Mouse (Mus musculus): ENCODE measurements around the gene Trank1. TPM values are rescaled to one million over a fixed set of nuclear protein-coding genes. Genes with fewer than 3 reads are reported as not detected.

Trank1 gene
- polyA plus RNA-seq, 1 experiment = not detected

DNA sequence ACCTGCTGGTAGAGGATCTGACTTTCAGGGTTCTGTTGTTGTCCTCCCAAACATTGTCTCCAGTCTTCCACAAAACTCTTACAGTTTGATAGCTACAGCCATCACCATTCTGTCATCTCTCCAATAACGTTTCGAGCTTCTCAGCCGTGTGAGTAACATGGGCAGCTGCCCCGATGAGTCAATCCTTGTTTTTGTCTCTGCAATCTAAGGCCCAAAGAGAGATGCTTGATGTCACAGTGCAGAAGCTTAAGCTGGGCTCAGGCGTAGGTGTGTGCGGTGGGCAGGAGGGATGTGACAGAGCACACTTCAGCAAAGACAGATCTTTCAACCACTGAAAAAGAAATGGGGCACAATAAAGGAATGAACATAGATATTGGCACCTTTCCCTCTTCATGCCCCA is 7.5 kb upstream of the Trank1 start:
- Histone ChIP-seq H3K27me3 (ENCODE audit: control insufficient read depth, insufficient read depth, insufficient read length) (no peaks in the 10 kb centered on the region), H3K79me3 (ENCODE audit: low read depth) (no peaks in the 10 kb centered on the region), H3K4me3 (ENCODE audit: insufficient read depth, poor library complexity, severe bottlenecking) (no peak overlapping the region), H3K79me2 (ENCODE audit: control insufficient read depth, insufficient read depth) (no peaks in the 10 kb centered on the region), H3K36me3 (ENCODE audit: control insufficient read depth, insufficient read depth) (no peaks in the 10 kb centered on the region), H3ac (ENCODE audit: control insufficient read depth, insufficient read length, low read depth) (no peak overlapping the region)
- TF ChIP-seq MAX (IDR thresholded peaks at IDR 0.05) (no peak), CEBPB (IDR thresholded peaks at IDR 0.05; ENCODE audit: low read depth) (no peak), MYOG (IDR thresholded peaks at IDR 0.05; ENCODE audit: control insufficient read depth, extremely low read depth, insufficient read length) (no peak), MYOD1 (IDR thresholded peaks at IDR 0.05; ENCODE audit: control insufficient read depth, insufficient read length, low read depth) (peak; percentile 52)

DNA sequence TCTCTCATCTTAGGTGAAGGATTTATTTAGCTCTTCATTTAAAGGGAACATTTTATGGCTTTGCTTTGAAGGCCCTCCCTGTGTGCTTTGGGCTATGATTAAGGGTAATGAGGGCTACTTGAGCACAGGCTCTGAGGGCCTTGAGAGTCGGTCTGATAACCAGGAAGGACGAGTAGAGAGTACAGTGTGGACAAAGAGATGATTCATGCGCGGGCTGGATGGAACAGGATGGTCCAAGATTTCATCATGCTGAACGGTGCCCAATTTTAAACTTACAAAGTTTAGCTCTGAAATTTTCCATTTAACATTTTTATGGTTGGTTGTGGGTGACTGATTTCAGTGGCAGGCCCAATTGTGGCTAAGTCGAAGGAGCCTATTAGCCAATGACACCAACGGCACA is 5.4 kb upstream of the Trank1 start:
- no peaks in the 10 kb centered on the region for H3K79me2 ChIP-seq (ENCODE audit: control insufficient read depth, insufficient read depth)
- H3K4me3 ChIP-seq (ENCODE audit: insufficient read depth, poor library complexity, severe bottlenecking) = no peak overlapping the region
- no peak overlapping the region for H3ac ChIP-seq (ENCODE audit: control insufficient read depth, insufficient read length, low read depth)
- H3K79me3 ChIP-seq (ENCODE audit: low read depth) = no peaks in the 10 kb centered on the region
- peaks cover 2% of the 10 kb centered on the region for H3K27me3 ChIP-seq (ENCODE audit: control insufficient read depth, insufficient read depth, insufficient read length)
- TF ChIP-seq MYOD1 (IDR thresholded peaks at IDR 0.05; ENCODE audit: control insufficient read depth, insufficient read length, low read depth) (no peak), MYOG (IDR thresholded peaks at IDR 0.05; ENCODE audit: control insufficient read depth, extremely low read depth, insufficient read length) (no peak), CTCF (IDR thresholded peaks at IDR 0.05; ENCODE audit: control insufficient read depth, insufficient read depth, insufficient read length) (no peak), CEBPB (IDR thresholded peaks at IDR 0.05; ENCODE audit: low read depth) (no peak), USF1 (IDR thresholded peaks at IDR 0.05; ENCODE audit: low read depth) (no peak), FOSL1 (IDR thresholded peaks at IDR 0.05; ENCODE audit: insufficient read depth, low read length, poor library complexity, severe bottlenecking) (no peak), MAX (IDR thresholded peaks at IDR 0.05) (no peak)
- no peaks in the 10 kb centered on the region for H3K36me3 ChIP-seq (ENCODE audit: control insufficient read depth, insufficient read depth)

DNA sequence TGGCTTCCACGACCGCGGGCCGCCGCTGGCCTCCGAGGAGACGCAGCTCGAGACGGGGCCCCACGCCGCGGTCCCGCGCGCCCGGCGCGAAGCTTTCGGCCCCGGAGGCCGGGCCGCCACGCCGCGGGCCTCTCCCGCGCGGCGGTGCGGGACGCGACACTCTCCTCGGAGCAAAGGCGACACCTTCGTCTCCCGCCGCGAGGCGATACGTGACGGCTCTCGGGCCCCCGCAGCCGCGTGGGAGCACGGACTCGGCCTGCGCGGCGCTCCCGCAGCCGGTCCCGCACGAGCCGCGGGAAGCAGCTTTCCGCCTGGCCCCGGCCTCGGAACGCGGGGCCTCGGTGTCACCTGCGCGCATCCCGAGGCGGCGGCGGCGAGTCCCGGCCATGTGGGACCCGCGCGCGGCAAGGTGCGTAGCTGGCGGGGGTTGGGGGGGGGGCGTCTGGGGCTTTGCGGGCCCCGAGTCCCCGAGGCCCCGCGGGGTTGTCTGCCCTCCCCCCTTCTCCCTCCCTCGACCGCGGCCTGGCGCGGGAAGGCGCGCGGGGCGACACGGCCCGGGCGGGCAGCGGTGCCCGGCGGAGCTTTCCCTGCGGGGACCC is 403 bp downstream of the Trank1 start:
- no peak overlapping the region for H3ac ChIP-seq (ENCODE audit: control insufficient read depth, insufficient read length, low read depth)
- TF ChIP-seq MYOG (IDR thresholded peaks at IDR 0.05; ENCODE audit: control insufficient read depth, extremely low read depth, insufficient read length) = no peak
- H3K4me3 ChIP-seq (ENCODE audit: insufficient read depth, poor library complexity, severe bottlenecking) = no peak overlapping the region
- no peaks in the 10 kb centered on the region for H3K79me2 ChIP-seq (ENCODE audit: control insufficient read depth, insufficient read depth)
- no peaks in the 10 kb centered on the region for H3K79me3 ChIP-seq (ENCODE audit: low read depth)
- H3K36me3 ChIP-seq (ENCODE audit: control insufficient read depth, insufficient read depth) = no peaks in the 10 kb centered on the region
- peaks cover 19% of the 10 kb centered on the region for H3K27me3 ChIP-seq (ENCODE audit: control insufficient read depth, insufficient read depth, insufficient read length)

DNA sequence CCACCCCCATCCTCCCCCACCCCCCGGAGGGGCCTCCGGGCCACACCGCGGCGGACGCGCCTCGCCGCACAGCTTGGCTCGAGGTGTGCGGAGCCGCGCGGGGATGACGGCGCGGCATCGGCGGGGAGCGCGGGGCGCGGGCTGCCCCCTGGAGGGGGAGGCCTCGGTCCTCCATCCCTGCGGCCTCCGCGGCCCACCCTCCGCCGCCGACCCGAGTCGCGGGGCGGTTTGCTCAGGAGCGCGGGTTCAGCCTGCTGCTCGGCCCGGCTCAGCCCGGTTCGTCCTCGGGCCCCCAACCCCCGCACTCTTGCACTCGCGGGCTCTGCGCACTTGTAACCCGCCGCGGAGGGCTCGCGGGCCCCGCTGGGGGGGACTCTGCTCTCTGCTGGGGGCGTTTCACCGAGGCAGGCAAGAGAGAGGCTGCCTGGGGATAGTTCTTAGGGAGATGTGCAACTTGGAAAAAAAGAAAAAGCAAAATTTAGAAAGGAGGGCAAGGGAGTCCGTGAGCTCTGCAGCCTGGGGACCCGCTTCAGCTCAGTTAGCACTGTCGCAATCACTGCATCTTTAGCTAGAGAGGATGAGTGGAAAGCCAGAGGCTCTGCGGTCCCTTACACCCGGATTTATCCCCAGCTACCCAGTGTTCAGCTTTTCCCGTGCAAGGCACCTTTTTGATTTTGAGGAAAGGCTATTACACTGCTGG is 1.1 kb downstream of the Trank1 start:
- TF ChIP-seq MYOD1 (IDR thresholded peaks at IDR 0.05; ENCODE audit: control insufficient read depth, insufficient read length, low read depth) (no peak), USF1 (IDR thresholded peaks at IDR 0.05; ENCODE audit: low read depth) (no peak), FOSL1 (IDR thresholded peaks at IDR 0.05; ENCODE audit: insufficient read depth, low read length, poor library complexity, severe bottlenecking) (no peak), MAX (IDR thresholded peaks at IDR 0.05) (no peak), MYOG (IDR thresholded peaks at IDR 0.05; ENCODE audit: control insufficient read depth, extremely low read depth, insufficient read length) (no peak), CEBPB (IDR thresholded peaks at IDR 0.05; ENCODE audit: low read depth) (no peak), CTCF (IDR thresholded peaks at IDR 0.05; ENCODE audit: control insufficient read depth, insufficient read depth, insufficient read length) (no peak)
- Histone ChIP-seq H3K36me3 (ENCODE audit: control insufficient read depth, insufficient read depth) (no peaks in the 10 kb centered on the region), H3ac (ENCODE audit: control insufficient read depth, insufficient read length, low read depth) (no peak overlapping the region), H3K4me3 (ENCODE audit: insufficient read depth, poor library complexity, severe bottlenecking) (no peak overlapping the region), H3K79me3 (ENCODE audit: low read depth) (no peaks in the 10 kb centered on the region), H3K27me3 (ENCODE audit: control insufficient read depth, insufficient read depth, insufficient read length) (peaks cover 19% of the 10 kb centered on the region), H3K79me2 (ENCODE audit: control insufficient read depth, insufficient read depth) (no peaks in the 10 kb centered on the region)

DNA sequence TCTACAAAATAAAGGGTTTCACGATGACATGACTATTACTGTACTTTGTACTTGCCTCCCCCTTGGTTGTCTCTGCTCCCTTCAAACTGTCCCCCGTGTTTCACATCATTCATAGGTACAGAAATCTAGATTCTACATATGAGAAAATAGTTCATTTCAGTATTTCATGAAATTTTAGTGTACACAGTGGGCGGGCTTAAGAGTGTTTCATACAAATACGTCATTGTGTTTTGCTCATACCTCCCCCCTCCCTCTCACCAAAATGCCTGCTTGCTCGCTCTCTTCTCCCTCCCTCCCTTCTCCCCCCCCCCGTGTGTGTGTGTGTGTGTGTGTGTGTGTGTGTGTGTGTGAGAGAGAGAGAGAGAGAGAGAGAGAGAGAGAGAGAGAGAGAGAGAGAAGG is 1.8 kb downstream of the Trank1 start:
- TF ChIP-seq FOSL1 (IDR thresholded peaks at IDR 0.05; ENCODE audit: insufficient read depth, low read length, poor library complexity, severe bottlenecking) (no peak), MAX (IDR thresholded peaks at IDR 0.05) (no peak)
- Histone ChIP-seq H3ac (ENCODE audit: control insufficient read depth, insufficient read length, low read depth) (no peak overlapping the region), H3K79me3 (ENCODE audit: low read depth) (no peaks in the 10 kb centered on the region), H3K4me3 (ENCODE audit: insufficient read depth, poor library complexity, severe bottlenecking) (no peak overlapping the region), H3K27me3 (ENCODE audit: control insufficient read depth, insufficient read depth, insufficient read length) (peaks cover 19% of the 10 kb centered on the region), H3K36me3 (ENCODE audit: control insufficient read depth, insufficient read depth) (no peaks in the 10 kb centered on the region), H3K79me2 (ENCODE audit: control insufficient read depth, insufficient read depth) (no peaks in the 10 kb centered on the region)

- H3K27me3 ChIP-seq (ENCODE audit: control insufficient read depth, insufficient read depth, insufficient read length) = peaks cover 19% of the 10 kb centered on the region
Observed at GRCm38 (mm10) chr9:111313793-111314192, 2.3 kb downstream of the Trank1 start.

More at GRCm38 (mm10) chr9:111313793-111314192, 2.3 kb downstream of the Trank1 start:
- H3K79me2 ChIP-seq (ENCODE audit: control insufficient read depth, insufficient read depth) = no peaks in the 10 kb centered on the region
- no peak overlapping the region for H3K4me3 ChIP-seq (ENCODE audit: insufficient read depth, poor library complexity, severe bottlenecking)
- TF ChIP-seq CEBPB (IDR thresholded peaks at IDR 0.05; ENCODE audit: low read depth) = no peak
- TF ChIP-seq MYOG (IDR thresholded peaks at IDR 0.05; ENCODE audit: control insufficient read depth, extremely low read depth, insufficient read length) = no peak
- H3K79me3 ChIP-seq (ENCODE audit: low read depth) = no peaks in the 10 kb centered on the region
- no peaks in the 10 kb centered on the region for H3K36me3 ChIP-seq (ENCODE audit: control insufficient read depth, insufficient read depth)
- no peak overlapping the region for H3ac ChIP-seq (ENCODE audit: control insufficient read depth, insufficient read length, low read depth)
